ENCODE assay signal across 10 mouse cellular contexts in genomic region chr4:114516651-114517050, GRCm38 (mm10).
A peak's percentile ranks its signal among the peaks of the same experiment; 100 is the strongest.
DNase-seq lines count a peak whose midpoint lies in the region; ATAC-seq lines count a peak whose summit lies in the region.
"Had no signal": no experiment of that assay in that cellular context is flagged by ENCODE, and none has a peak within 500 bp of the region (broad histone marks: within the 10 kb centered on the region; RNA-seq: fewer than 3 reads in every experiment).

No protein-coding gene starts in this region.

- ATAC-seq in hindbrain, embryonic 13.5 days (ENCODE audit: low FRiP score): 0 out of 2 replicates have a peak, but pooled peaks have one; percentile 52
- ATAC-seq in hindbrain, embryonic 11.5 days (ENCODE audit: low FRiP score): no peak; the same call in 1 of the 2 replicates
- no peak; the same call in 1 of the 2 replicates for ATAC-seq in embryonic facial prominence, embryonic 13.5 days (ENCODE audit: insufficient number of reproducible peaks, insufficient read depth, low FRiP score, low TSS enrichment, low read depth)

- DNase-seq in hindbrain, embryonic 11.5 days (ENCODE audit: low spot score): no peak
- DNase-seq in NIH3T3 (ENCODE audit: low read depth): peak; percentile 41
- DNase-seq in limb, embryonic 10.5 days (ENCODE audit: low spot score): peak; percentile 61
- DNase-seq in urinary bladder, adult 18-20 months (ENCODE audit: low spot score in 2 of 2): no peak
- no peak for DNase-seq in adrenal gland, postnatal 36 days
- DNase-seq in cerebellum, postnatal 25 days: no peak
- DNase-seq: gastrocnemius, postnatal 25 days; liver, embryonic 13.5 days had no signal

- H3K9ac ChIP-seq in hindbrain, embryonic 13.5 days: no peak overlapping the region
- no peak overlapping the region for H3K9ac ChIP-seq in hindbrain, embryonic 11.5 days (ENCODE audit: low read depth, low read length)
- H3K9ac ChIP-seq in embryonic facial prominence, embryonic 13.5 days: no peak overlapping the region; the same call in 1 of the 2 replicates
- H3K9ac ChIP-seq: liver, embryonic 13.5 days had no signal

- no peaks in the 10 kb centered on the region for H3K9me3 ChIP-seq in hindbrain, embryonic 13.5 days
- H3K9me3 ChIP-seq in hindbrain, embryonic 11.5 days (ENCODE audit: control insufficient read depth, low read length): no peaks in the 10 kb centered on the region
- no peaks in the 10 kb centered on the region for H3K9me3 ChIP-seq in embryonic facial prominence, embryonic 13.5 days
- H3K9me3 ChIP-seq in limb, embryonic 10.5 days (replicated peaks): no peaks in the 10 kb centered on the region
- H3K9me3 ChIP-seq: liver, embryonic 13.5 days had no signal

- no peak overlapping the region for H3K4me3 ChIP-seq in hindbrain, embryonic 13.5 days
- H3K4me3 ChIP-seq in hindbrain, embryonic 11.5 days (ENCODE audit: low read depth, low read length): no peak overlapping the region
- no peak overlapping the region for H3K4me3 ChIP-seq in embryonic facial prominence, embryonic 13.5 days
- no peak overlapping the region for H3K4me3 ChIP-seq in limb, embryonic 10.5 days
- H3K4me3 ChIP-seq: liver, embryonic 13.5 days had no signal

- H3K27me3 ChIP-seq in hindbrain, embryonic 13.5 days: no peaks in the 10 kb centered on the region
- no peaks in the 10 kb centered on the region for H3K27me3 ChIP-seq in hindbrain, embryonic 11.5 days (ENCODE audit: control insufficient read depth, insufficient read depth, low read length)
- no peaks in the 10 kb centered on the region for H3K27me3 ChIP-seq in embryonic facial prominence, embryonic 13.5 days
- H3K27me3 ChIP-seq in limb, embryonic 10.5 days (ENCODE audit: low read depth, poor library complexity, severe bottlenecking): peaks cover 60% of the 10 kb centered on the region
- H3K27me3 ChIP-seq: liver, embryonic 13.5 days had no signal

- no peak overlapping the region for H3K27ac ChIP-seq in hindbrain, embryonic 13.5 days
- no peak overlapping the region for H3K27ac ChIP-seq in hindbrain, embryonic 11.5 days (ENCODE audit: low read depth, low read length)
- H3K27ac ChIP-seq in embryonic facial prominence, embryonic 13.5 days: 0 out of 2 replicates have a peak overlapping the region, but pooled peaks have one; percentile 11
- no peak overlapping the region for H3K27ac ChIP-seq in limb, embryonic 10.5 days
- H3K27ac ChIP-seq: liver, embryonic 13.5 days had no signal

- WGBS in hindbrain, embryonic 13.5 days: 51% methylated on average over 4 of the region's 4 CpGs
- 51% methylated on average over 4 of the region's 4 CpGs for whole genome bisulfite sequencing in hindbrain, embryonic 11.5 days
- 23% methylated on average over 4 of the region's 4 CpGs for WGBS in embryonic facial prominence, embryonic 13.5 days
- 22% methylated on average over 4 of the region's 4 CpGs for WGBS in limb, embryonic 10.5 days

- H3K4me2 ChIP-seq in hindbrain, embryonic 13.5 days: no peak overlapping the region
- no peak overlapping the region for H3K4me2 ChIP-seq in hindbrain, embryonic 11.5 days (replicated peaks; ENCODE audit: low read depth, low read length)
- H3K4me2 ChIP-seq in embryonic facial prominence, embryonic 13.5 days: no peak overlapping the region
- H3K4me2 ChIP-seq: liver, embryonic 13.5 days had no signal

- H3K36me3 ChIP-seq in hindbrain, embryonic 13.5 days: no peaks in the 10 kb centered on the region
- H3K36me3 ChIP-seq in hindbrain, embryonic 11.5 days (ENCODE audit: control insufficient read depth, insufficient read depth, low read length): no peaks in the 10 kb centered on the region
- H3K36me3 ChIP-seq in embryonic facial prominence, embryonic 13.5 days: no peaks in the 10 kb centered on the region
- H3K36me3 ChIP-seq in limb, embryonic 10.5 days: no peaks in the 10 kb centered on the region
- H3K36me3 ChIP-seq: liver, embryonic 13.5 days had no signal

- no peaks in the 10 kb centered on the region for H3K4me1 ChIP-seq in hindbrain, embryonic 13.5 days (replicated peaks)
- no peaks in the 10 kb centered on the region for H3K4me1 ChIP-seq in hindbrain, embryonic 11.5 days (replicated peaks; ENCODE audit: control insufficient read depth, insufficient read depth, low read length)
- peaks cover 23% of the 10 kb centered on the region for H3K4me1 ChIP-seq in embryonic facial prominence, embryonic 13.5 days
- peaks cover 22% of the 10 kb centered on the region for H3K4me1 ChIP-seq in limb, embryonic 10.5 days
- H3K4me1 ChIP-seq: liver, embryonic 13.5 days had no signal

Comparison
In these comparisons a context has a peak if more than half of its experiments do, and no peak if none do; other contexts are left out.
1. DNase-seq: peak in NIH3T3 (single experiment) and limb, embryonic 10.5 days (single experiment); none in hindbrain, embryonic 11.5 days (single experiment), urinary bladder, adult 18-20 months (0 of 2), adrenal gland, postnatal 36 days (0 of 2) and cerebellum, postnatal 25 days (0 of 2).